Mouse (Mus musculus): Measurements from ENCODE around the gene Prss41. TPM values are rescaled to one million over a fixed set of nuclear protein-coding genes. Genes with fewer than 3 reads are reported as not detected.

The Prss41 gene
- total RNA-seq, 2 experiments from 2014 or later, result not detected

DNA sequence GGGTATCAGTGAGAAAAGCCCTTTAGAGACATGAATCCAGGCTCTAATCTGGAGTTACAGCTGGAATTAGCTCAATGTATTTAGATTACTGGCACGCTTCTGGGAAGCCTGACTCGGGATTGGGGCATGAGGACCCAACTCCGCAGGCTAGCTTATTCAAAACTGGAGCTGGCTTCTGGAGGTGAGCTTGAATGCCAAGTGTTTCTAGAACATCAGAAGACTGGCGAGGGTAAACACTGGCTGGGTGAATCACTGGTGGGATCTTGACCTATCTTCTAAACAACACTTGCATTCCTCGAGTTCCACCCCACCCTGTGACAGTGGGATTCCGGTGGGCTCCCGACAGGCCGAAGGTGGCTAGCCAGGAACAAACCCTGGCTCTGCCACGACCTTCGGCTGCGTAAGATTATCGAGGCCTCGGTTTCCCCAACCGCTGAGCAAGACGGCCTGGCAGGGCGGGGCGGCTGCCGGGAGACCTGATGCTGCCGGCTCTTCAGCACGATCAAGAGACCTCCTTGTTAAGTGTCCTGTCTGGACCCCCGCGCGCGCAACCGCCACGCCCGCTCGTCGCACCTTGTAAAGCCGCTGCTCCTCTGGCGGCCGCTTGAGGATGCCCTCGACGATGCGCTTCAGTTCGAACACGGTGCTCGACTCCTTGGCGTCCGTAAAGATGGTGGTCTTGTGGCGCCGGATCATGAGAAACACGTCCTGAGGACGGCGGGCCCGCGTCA, 15.5 kb downstream of the Prss41 start:
- ATAC-seq (replicated peaks; ENCODE audit: poor library complexity, severe bottlenecking), result peak; percentile 45

DNA sequence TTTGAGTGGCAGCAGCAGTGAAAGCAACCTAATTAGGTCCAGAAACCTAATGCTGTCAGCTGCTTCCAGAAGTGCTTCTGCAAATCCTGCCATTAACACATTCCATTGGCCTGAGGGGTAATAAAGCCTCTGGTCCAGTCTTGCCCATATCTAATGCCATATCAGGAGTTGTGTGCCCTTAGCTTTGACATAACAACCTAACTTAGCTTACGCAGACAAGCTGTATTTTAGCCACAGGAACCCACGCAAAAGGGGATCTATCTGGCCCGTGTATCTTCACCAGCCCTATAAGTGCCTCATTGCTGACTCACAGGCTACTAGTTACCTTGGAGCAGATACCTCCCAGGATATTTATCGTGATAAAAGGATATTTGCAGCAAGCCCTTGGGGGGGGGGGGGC, 18.4 kb downstream of the Prss41 start:
- no peak for ATAC-seq (replicated peaks; ENCODE audit: poor library complexity, severe bottlenecking)

GRCm38 (mm10) chr17:23823614-23824013, 20.4 kb downstream of the Prss41 start:
- no peak for ATAC-seq (replicated peaks; ENCODE audit: poor library complexity, severe bottlenecking)

DNA sequence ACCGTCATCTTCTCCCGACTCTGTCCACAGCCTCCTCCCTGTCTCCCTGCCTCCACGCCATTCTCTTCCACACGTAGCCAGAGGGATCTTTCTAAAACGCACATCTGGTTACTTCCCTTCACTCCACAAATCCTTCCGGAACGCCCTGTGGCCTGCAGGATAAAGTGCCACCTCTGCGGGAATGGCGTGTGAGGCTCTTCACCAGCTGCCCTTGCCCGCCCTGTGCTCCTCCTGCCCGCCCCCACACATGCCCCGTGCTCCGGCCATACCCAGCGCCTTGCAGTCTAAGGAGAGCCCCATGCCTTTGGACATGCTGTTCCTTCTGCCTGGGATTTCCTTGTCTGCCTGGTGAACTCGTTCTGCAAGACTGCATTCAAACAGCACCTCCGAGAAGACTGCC, 21.0 kb downstream of the Prss41 start:
- no peak for ATAC-seq (replicated peaks; ENCODE audit: poor library complexity, severe bottlenecking)

DNA sequence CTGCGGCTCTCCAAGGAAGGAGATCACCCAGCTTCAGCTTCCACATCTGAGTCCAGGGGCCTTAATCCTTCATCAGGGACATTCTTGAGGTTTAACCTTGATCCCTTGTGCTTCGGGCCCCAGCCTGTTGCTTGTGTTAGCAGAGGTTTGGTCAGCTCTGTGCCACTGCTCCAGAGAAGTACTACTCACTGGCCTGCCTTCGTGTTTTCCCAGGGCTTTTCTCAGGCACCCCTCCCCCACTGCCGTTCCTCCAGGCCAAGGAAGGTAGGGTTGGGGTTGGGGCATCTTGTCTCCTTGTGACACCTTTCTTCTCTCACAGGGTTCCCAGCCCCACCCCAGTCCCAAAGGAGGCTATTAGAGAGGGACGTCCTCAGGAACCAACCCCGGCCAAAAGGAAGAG, 21.9 kb downstream of the Prss41 start:
- no peak for ATAC-seq (replicated peaks; ENCODE audit: poor library complexity, severe bottlenecking)

- ATAC-seq (replicated peaks; ENCODE audit: poor library complexity, severe bottlenecking), result no peak
These were observed 23.2 kb downstream of the Prss41 start for GRCm38 (mm10) chr17:23820731-23821130.

- no peak for ATAC-seq (replicated peaks; ENCODE audit: poor library complexity, severe bottlenecking)
These were observed 24.7 kb downstream of the Prss41 start for GRCm38 (mm10) chr17:23819235-23819634.

GRCm38 (mm10) chr17:23818579-23818978, 25.4 kb downstream of the Prss41 start:
- no peak for ATAC-seq (replicated peaks; ENCODE audit: poor library complexity, severe bottlenecking)

DNA sequence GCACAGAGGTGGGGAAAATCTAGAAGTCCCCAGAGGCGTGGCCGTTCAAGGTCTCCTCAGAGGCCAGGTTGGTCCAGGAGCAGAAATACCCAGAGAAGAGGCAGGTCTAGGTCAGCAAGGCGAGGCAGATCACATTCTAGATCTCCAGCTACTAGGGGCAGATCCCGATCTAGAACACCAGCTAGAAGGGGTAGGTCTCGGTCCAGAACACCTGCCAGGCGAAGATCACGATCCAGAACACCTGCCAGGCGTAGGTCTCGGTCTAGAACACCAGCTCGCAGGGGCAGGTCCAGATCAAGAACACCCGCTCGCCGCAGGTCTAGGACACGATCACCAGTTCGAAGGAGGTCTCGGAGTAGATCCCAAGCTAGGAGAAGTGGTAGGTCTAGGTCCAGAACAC, 28.3 kb downstream of the Prss41 start:
- ATAC-seq (replicated peaks; ENCODE audit: poor library complexity, severe bottlenecking), result no peak

- no peak for ATAC-seq (replicated peaks; ENCODE audit: poor library complexity, severe bottlenecking)
These were observed 36.1 kb downstream of the Prss41 start for GRCm38 (mm10) chr17:23807918-23808317.

DNA sequence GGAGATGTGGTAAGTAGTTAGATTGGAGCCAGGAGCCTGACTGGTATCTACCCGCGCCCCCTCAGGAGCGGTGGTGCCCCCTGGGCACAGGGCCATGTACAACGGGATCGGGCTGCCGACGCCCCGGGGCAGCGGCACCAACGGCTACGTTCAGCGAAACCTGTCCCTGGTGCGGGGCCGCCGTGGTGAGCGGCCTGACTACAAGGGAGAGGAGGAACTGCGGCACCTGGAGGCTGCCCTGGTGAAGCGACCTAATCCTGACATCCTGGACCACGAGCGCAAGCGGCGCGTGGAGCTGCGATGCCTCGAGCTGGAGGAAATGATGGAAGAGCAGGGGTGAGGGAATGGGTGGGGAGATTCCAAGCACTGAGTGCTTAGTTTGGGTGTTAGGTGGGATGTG, 37.1 kb downstream of the Prss41 start:
- 0 out of 2 replicates have a peak, but pooled peaks have one; percentile 5 for ATAC-seq (replicated peaks; ENCODE audit: poor library complexity, severe bottlenecking)

DNA sequence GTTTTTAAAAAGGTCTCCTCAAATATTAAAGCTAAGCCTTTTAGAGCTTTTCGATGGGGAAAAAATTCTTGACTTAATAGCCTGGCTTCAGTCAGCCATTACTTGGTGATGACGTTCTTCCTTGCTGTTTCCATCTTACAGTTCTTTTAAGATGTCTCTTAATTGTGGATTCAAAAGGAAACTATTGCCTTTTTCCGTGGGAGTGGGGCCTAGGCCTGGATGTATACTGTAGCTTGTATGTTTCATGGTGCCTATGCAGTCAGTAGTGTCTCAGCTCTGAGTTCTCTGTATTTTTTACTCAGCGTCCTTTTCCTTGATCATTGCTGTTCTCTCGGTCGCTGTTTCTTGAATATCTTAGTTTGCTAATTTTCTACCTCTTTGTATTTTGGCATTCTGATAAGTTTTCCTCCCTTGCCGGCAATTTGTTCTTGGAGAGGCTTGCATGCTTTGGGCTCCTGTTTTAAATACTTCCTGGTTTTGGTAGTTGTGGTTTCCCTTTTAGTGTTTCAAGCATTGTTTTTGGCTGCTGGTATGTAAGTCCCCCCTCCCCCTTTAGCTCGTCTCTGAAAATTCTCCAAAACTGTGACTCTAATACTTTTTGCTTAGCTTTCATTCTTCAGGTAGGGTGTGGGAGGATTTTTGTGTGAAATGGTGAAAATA, 39.4 kb downstream of the Prss41 start:
- ATAC-seq (replicated peaks; ENCODE audit: poor library complexity, severe bottlenecking), result no peak

DNA sequence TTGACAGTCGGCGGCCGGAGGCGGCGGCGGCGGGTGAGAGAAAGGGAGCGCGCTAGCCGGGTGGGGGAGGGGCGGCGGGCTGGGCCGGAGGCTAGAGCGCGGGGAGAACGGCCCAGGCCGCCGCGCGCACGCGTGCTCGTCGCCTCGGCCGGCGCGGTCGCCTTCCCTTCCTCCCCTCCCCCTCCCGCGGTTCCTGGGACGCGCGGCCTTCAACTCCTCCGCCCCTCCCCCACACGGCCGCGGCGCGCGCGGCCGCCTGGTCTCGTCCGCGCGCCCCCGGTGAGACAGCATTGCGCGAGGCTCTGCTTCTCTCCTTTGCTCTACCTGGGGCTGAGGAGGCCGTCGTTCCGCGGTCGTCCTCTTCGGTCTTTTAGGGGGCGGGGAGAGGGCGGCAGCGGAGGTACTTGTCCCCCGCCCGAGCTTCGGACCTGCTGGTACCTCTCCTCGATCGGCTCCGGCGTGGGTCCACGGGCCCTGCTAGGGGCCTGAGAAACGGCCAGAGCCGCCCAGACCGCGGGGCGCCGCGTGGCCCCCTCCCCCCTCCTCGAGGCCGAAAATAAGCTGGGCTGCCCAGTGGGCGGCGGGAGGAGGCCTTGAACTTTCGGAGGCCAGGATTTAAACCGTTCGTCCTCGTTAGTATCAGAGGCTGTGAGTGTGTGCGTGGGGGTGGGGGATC, 40.5 kb downstream of the Prss41 start:
- peak; percentile 31 for ATAC-seq (replicated peaks; ENCODE audit: poor library complexity, severe bottlenecking)

DNA sequence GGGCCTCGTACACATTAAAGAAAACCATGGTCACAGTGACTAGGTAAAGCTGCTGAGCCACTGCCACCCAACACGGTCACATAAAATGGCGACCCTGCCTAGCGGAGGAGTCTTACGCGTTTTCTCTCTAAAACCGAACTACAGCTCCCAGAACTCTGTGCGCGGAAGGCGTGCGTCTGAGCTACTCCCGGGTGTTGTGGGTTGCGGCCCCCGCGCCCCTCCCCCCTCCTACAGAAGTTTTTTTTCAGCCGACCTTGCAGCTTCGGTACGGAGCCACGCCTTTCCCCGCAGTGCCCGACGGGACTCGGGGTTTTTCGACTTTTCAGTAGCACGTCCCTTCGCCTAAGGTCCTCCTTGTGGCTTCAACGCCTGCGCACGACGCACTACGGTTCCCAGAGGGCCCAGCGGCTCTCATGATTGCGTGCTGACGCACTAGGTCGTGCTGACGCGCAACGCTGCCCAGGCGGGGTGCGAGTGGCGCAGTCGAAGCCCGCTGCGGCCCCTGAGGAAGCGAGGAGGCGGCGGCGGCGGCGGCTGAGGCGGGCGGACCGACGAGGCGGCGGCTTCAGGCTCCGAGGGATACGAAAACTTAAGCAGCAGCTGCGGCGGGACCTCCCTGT, 41.1 kb downstream of the Prss41 start:
- ATAC-seq (replicated peaks; ENCODE audit: poor library complexity, severe bottlenecking), result peak; percentile 89

GRCm38 (mm10) chr17:23801627-23802026, 42.3 kb downstream of the Prss41 start:
- ATAC-seq (replicated peaks; ENCODE audit: poor library complexity, severe bottlenecking), result no peak

GRCm38 (mm10) chr17:23797316-23797715, 46.7 kb downstream of the Prss41 start:
- peak; percentile 35; the same call in 1 of the 2 replicates for ATAC-seq (replicated peaks; ENCODE audit: poor library complexity, severe bottlenecking)

- no peak for ATAC-seq (replicated peaks; ENCODE audit: poor library complexity, severe bottlenecking)
These were observed 48.6 kb downstream of the Prss41 start for GRCm38 (mm10) chr17:23795323-23795722.

- 0 out of 2 replicates have a peak, but pooled peaks have one; percentile 8 for ATAC-seq (replicated peaks; ENCODE audit: poor library complexity, severe bottlenecking)
These were observed 53.0 kb downstream of the Prss41 start for GRCm38 (mm10) chr17:23791079-23791357.

DNA sequence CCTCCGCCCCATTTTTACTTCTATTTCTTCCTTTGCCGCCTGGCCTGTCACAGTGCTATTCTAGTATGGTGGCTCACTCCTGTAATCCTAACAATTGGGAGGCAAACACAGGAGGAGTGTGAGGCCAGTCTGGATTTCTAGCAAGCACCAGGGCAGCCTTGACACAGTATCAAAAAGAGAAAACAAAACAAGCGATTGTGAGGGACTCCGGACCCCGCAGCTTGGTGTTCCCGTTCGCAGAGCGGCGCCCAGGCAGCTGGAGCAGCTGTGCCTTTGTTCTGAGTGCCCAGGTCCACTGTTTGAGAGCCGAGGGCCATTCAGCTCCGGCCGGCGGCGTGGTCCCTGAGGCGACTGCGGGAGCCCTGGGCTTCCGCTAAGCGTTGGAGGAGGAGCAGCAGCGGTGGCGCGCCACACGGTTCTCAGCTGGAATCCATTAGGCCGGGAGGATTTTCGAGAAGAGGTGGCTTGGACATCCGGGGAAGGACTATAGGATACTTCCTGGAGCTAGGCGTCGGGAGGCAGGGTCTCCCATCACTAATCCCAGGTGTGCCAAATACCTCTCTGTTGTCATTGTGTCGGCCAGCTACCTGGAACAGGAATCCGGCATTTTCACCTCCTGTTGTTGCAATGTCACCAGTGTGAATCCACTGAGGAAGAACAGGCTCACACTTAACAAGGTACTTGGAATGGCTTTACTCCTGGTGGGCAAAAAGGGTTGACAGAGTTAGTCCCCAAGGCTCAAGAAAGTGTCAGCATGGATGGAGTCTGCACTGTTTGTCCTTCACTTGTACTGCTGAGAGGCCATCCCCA, 53.5 kb downstream of the Prss41 start, which contains the start of gene Srrm2:
Gene Srrm2 (plus strand): TSS at position 264 of the 810 bp plus-strand sequence.
- peak; percentile 68 for ATAC-seq (replicated peaks; ENCODE audit: poor library complexity, severe bottlenecking)

DNA sequence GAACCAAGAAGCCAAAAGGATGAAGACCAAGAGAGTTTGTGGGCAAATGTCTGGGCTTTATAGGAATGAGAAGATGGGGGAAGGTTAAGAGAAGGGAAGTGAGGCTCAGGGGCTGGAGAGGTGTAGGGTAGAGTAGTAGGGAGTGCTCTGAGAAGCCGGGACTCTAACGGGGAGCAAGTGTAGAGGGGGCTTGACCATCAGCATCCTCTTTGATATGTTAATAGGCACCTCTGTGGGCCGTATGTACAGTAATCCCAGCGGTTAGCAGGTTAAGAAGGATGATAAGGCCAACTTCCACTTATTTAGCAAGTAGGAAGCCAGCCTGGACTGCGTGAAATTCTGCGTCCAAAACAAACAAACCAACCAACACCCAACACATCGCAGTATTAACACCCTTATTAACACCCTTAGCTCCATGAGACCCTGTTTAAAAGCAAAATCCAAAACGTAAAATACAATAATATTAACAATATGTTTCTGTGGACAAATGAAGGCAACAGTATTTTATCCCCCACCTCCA, 54.2 kb downstream of the Prss41 start:
- no peak for ATAC-seq (replicated peaks; ENCODE audit: poor library complexity, severe bottlenecking)
